Mouse (Mus musculus): ENCODE measurements at regions not wholly inside any gene's neighbourhood (a gene's known extent, or its start where the extent isn't known, plus 50 kb on each side); places are given as distances from the start of the nearest gene placed in this dataset.
A peak's percentile ranks its signal among the peaks of the same experiment; 100 is the strongest.

GRCm38 (mm10) chr8:10865941-10866513 lies 142.2 kb downstream of the Irs2 start:
- DNase-seq, result no peak

GRCm38 (mm10) chr8:10865415-10865821 lies 142.8 kb downstream of the Irs2 start:
- DNase-seq, result no peak

GRCm38 (mm10) chr8:10862442-10862841 lies 145.8 kb downstream of the Irs2 start:
- DNase-seq, result no peak

GRCm38 (mm10) chr8:10860810-10861209 lies 147.4 kb downstream of the Irs2 start:
- DNase-seq, result no peak

- no peak for DNase-seq
Measured at GRCm38 (mm10) chr8:10857874-10858273, 150.4 kb downstream of the Irs2 start.

- DNase-seq, result no peak
Measured at GRCm38 (mm10) chr8:10856996-10857720, 151.1 kb downstream of the Irs2 start.

GRCm38 (mm10) chr8:10855696-10856095 lies 152.6 kb downstream of the Irs2 start:
- no peak for DNase-seq

GRCm38 (mm10) chr8:10855131-10855530 lies 153.1 kb downstream of the Irs2 start:
- no peak for DNase-seq

- DNase-seq, result no peak
Measured at GRCm38 (mm10) chr8:10854600-10854999, 153.7 kb downstream of the Irs2 start.

GRCm38 (mm10) chr8:10853901-10854300 lies 154.4 kb downstream of the Irs2 start:
- DNase-seq, result no peak

GRCm38 (mm10) chr8:10849916-10850315 lies 158.3 kb downstream of the Irs2 start:
- DNase-seq, result no peak

GRCm38 (mm10) chr8:10845607-10846006 lies 162.7 kb downstream of the Irs2 start:
- no peak for DNase-seq

GRCm38 (mm10) chr8:10840853-10841531 lies 167.3 kb downstream of the Irs2 start:
- no peak for DNase-seq

- DNase-seq, result no peak
Measured at GRCm38 (mm10) chr8:10840044-10840443, 168.2 kb downstream of the Irs2 start.

GRCm38 (mm10) chr8:10835054-10835453 lies 173.2 kb downstream of the Irs2 start:
- DNase-seq, result no peak

- no peak for DNase-seq
Measured at GRCm38 (mm10) chr8:10831864-10832263, 176.4 kb downstream of the Irs2 start.

GRCm38 (mm10) chr8:10831277-10831676 lies 177.0 kb downstream of the Irs2 start:
- no peak for DNase-seq

GRCm38 (mm10) chr8:10830835-10831234 lies 177.4 kb downstream of the Irs2 start:
- DNase-seq, result no peak

- DNase-seq, result no peak
Measured at GRCm38 (mm10) chr8:10828580-10828979, 179.7 kb downstream of the Irs2 start.

GRCm38 (mm10) chr8:10827560-10827959 lies 180.7 kb downstream of the Irs2 start:
- DNase-seq, result peak; percentile 42 to 43

- no peak for DNase-seq
Measured at GRCm38 (mm10) chr8:10825981-10826380, 182.3 kb downstream of the Irs2 start.

- no peak for DNase-seq
Measured at GRCm38 (mm10) chr8:10825192-10825926, 182.9 kb downstream of the Irs2 start.

GRCm38 (mm10) chr8:10821901-10822300 lies 186.4 kb downstream of the Irs2 start:
- no peak for DNase-seq

All from cerebellum, postnatal 14 days (tissue).